Mouse (Mus musculus) testis, adult 2 months (tissue): ENCODE measurements around the gene Fam43b.

Experiments
- CTCF ChIP-seq: fragments of 200-500 bp; IDR thresholded peaks from 2 replicates; pipeline ENCODE4 v1.5.1; 2012; ENCODE audit warnings: low read depth, mild to moderate bottlenecking, inconsistent platforms, low read length, moderate library complexity; ENCODE audit not compliant: control insufficient read depth, insufficient read depth, insufficient replicate concordance
- POLR2A ChIP-seq: fragments of 200-500 bp; IDR thresholded peaks from 2 replicates; pipeline ENCODE4 v1.6.1; 2012; ENCODE audit warnings: low read depth, mild to moderate bottlenecking, inconsistent platforms, low read length, moderate library complexity; ENCODE audit not compliant: control insufficient read depth

DNA sequence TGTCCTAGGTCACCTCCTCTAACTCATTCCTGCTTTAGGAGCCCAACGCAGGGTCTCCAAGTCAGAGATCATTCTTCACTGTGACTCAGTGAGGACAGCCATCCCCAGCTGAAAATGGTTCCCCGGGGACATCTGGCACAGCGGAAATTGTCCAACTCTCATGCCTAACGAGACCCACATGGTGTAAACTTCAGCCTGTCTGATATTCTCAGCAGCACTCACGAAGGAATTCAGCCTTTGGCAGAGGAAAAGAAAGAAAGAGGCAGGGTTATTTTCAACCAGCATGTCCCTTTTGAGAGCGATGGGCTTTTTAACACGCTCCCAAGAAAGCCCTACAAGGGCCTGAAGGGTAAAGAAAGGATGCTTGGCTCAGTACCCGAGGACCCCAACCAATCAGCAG lies 35.0 kb upstream of the Fam43b start:
- no peak for TF ChIP-seq CTCF
- TF ChIP-seq POLR2A, result no peak
